Mouse (Mus musculus) left cerebral cortex, adult 11 months (tissue): ENCODE data around the gene Wwox.

Source experiments
- DNase-seq: peaks from one replicate; pipeline ENCODE4 v3.0.0; 2022; ENCODE audit warnings: low spot score

The Wwox gene

DNA sequence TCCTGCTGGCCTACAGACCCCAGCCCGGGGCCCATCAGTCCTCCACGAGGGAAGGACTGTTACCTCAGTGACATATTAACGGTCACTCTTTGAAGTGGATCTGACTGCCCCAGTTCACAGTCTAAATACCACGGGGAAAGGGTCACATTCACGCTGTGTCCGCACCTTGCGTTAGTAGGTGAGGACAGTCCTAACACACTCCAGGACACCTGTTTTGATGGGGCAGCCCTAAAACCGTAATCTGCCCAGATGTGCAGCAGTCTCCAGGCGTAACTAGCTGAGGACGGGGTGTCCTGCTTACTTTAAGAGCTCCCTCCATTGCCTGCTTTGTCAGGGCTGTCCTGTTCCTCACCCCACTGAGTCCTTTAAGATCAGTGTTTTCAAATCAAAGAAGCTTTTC is 160.1 kb downstream of the Wwox start:
- no peak for DNase-seq

DNA sequence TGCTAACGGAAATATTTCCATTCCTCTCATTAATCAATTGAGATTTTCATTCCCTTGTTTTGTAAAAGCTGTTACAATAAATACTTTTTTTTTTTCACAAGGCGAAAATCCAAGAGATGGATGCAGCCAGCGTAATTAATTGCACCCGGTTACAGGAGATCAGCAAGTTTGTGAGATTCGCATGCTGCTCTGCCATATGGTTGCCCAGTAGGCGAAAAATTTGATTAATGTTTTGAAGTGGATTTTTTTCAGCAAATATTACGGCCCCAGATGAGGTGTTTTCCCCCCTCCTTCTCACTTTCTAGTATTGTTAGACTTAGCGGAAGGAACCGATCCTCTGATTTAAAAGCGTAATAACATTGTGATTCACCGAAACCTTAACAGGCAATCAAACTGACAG is 160.7 kb downstream of the Wwox start:
- DNase-seq: no peak

DNA sequence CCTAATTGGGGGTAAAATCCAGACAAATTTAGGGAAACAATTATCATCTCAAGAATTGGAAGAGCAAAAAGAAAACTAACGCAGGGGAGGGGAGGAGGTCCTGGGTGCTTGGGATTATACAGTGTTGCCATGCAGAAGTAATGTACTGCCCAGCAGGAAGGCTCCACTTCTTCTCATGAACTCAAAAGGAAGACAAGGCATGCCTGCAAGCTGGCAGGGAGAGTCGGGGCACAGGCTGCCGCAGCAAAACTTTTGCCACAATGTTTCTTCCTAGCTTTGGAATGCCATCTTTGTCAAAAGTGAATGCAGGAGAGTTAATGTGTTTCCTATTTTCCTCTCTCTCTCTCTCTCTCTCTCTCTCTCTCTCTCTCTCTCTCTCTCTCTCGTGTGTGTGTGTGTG is 163.6 kb downstream of the Wwox start:
- DNase-seq: no peak

DNA sequence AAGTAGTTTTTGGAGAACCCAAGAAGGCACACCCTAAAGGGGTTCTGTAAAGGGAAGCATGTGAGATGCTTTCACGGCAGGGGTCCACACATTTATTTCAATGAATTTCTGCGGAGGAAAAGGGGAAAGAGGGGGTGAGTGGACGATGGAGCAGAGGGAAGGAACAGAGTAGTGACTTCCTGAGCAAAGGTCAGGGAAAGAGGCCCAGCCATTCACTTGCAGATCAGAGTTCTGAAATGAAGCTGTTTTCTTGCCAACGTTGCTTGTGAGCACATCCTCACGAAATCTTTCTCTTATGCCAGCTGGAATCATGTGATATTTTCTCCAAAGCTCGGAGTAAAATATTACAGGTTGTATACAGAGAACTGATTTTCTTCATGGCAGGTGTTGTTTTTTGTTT is 164.1 kb downstream of the Wwox start:
- no peak for DNase-seq

DNA sequence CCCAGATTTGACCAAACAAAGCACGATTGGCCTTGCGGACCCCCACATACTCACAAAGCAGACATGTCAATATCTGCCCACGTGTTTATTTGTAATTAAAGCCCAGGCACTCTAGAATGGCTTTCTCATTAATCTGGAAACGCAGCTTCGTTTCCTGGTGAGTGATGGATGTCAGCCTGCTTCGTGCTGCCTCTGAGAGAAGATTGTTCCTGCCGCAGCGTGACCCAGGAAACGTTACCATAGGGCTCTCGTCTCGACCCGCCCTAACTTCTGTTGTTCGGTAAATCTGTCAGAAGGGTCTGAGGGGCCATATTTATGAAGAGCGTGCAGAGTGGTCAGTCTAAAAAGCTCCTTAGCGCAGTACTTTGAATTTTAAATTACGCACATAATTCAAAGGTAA is 164.9 kb downstream of the Wwox start:
- no peak for DNase-seq

DNA sequence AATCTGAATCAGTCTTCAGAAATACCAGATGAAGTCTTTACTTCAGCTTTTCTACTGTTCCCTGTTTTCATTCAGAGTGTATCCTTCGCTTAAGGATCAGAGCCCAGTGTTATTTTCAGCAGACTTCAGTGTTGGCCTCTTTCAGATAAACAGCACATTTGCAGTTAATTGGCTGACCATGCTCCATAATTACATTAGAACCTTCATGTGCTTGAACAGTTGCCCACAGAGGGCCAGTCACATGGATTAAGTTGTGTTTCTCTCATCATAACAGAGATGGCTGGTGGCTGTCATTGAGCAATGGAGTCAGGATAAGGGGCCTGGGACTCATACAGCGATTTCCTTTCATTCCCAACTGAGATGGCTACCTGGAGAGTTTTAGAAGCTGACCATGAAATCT is 166.2 kb downstream of the Wwox start:
- no peak for DNase-seq

DNA sequence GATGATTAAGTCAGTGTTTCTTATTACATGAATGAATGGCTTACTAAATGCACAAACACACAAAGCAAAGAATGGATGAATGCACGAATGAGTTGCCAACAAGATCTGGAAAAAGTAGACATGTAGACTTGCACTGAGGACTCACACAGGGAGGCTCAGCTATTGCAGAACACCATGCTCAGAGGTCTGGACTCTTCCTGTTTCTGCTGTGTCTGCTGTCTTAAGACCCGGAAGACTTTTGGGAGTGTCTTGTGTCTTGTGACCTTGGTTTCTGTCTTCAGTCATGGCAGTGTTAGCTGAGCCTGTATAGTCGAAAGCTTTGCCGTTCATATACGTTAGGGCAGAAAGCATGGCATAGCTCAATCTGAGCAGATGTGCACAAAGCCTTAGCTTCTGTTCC is 169.9 kb downstream of the Wwox start:
- DNase-seq: no peak

DNA sequence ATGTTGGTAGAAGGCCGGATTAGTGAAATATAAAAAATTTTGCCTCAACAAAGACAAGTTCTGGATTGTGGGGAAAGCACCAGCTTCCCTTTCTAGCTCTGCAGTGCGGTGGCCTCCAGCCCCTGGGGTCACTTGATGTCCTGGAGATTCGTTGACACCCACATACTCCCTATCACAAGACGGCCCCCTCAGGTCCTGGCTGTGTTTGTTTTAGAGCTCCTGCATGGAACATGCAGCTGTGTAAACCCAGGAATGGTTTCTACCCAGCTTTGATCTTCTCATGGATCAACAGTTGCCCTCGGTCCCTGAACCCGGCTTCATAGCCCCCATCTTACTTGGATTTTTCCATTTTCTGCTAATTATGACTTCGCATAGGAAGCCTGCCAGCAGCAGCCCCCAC is 171.6 kb downstream of the Wwox start:
- no peak for DNase-seq

DNA sequence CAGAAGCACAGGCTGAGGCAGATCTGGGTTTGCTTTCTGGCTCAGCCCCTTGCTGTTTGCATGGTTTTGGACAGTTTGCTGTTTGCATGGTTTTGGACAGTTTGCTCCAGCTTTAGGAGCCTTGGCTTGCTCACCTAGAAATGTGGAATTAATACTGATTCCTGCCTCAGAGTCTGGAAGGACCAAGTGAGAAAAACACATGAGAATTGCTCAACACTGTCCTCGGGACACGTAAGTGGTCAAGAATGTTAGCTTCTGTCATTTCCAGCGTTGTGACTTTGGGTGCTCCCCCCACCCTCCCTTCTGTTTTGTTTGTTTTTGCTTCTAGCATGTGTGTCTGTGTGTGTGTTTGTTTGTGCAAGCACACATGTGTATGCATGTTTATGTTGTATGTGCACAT is 172.6 kb downstream of the Wwox start:
- DNase-seq: no peak

DNA sequence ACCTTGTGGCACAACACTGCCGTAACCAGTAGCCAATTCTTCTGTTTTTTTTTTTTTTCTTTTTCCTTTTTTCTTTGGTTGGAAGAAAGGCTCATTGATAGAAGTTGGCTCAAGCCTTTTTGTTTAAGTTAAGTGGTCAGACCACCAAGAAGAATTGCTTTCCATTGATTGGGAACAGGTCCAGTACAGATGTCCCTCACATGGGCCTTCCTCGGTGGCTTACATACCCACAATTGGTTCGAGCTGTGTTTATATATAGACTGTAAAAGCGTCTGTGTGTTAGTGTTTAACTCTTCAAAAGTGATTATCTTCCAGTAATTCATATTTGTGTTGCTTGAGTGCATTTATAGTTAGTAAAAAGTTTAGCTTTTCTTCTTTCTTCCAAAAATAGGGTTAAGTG is 176.0 kb downstream of the Wwox start:
- no peak for DNase-seq

DNA sequence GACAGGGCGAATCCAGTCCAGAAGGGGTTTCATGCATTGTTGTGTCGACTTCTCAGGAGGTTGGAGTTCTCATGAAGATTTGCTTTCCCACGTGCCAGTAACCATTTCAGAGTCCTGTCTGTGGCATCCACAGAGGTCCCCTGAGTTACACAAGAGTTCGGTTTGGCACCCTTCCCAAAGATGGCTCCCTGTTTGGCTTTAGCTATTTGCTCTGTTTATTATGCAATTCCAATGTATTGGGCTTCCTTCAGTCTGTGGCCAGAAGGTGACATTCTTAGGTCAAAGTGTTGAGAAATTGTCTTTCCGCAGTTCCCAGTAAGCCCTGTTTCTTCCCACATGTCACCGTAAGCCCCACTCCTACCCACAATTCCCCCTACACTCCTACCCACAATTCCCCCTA is 176.5 kb downstream of the Wwox start:
- no peak for DNase-seq

DNA sequence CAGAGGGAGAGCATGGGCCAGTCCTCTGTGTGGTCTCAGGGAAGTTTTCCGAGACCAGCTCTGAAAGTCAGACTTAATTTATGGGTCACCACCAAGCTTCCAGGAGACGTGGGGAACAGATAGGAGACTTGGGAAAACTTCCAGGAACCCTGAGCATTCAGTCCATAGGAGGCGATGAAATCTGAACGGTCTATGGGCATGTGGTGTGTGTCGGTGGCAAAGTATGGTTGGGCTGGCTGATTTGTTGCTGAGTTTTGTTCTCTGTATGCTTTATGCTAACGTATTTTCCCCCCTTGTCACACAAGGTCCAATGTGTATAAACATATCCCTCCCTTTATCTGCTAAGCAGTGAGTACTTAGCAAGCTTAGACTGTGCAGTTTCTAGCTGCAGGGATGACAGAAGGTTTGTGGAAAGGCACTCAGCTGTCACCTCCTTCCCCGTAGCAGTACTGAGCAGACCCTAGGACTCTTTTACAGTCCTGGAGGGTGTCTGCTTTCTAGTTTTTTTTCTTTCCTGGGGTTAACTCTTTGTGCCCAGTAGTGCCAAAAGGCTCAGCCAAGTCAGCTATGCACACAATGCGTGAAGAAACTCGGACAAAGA is 179.6 kb downstream of the Wwox start:
- no peak for DNase-seq

DNA sequence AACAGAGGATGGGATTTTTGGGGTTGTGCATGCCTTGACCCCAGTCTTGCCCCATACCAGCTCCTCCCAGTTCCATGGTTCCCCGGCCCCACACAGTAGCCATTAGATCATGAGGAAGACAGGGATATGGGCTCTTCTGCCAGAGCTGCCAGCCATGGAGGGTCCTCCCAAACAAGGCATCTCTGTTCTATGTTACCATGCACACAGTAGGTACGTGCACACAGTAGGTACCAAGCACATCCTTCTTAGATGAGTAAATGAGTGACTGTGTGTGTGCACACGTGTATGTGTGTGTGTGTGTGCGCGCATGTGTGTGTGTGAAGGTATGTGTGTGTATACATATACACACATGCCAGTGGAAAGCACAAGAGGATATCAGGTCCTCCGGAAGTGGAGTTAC is 185.9 kb downstream of the Wwox start:
- DNase-seq: no peak

DNA sequence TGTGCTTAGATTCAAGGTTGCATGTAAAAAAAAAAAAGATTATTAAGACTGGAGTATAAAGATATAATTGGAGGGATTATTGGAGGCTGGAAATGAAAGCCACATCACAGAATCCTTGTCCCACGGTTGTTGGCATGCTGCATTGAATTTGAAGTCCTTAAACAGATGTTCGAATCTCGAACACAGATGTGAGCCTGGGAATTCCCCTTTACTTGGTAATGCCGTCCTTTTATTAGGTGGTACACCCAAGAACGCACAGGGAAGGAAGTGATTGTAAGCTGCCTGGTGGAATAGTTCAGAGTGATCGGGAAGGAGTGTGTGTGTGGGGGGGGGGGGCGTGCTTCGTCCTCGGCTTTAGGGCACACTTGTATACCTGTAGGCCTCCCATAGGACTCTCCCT is 187.4 kb downstream of the Wwox start:
- DNase-seq: no peak

DNA sequence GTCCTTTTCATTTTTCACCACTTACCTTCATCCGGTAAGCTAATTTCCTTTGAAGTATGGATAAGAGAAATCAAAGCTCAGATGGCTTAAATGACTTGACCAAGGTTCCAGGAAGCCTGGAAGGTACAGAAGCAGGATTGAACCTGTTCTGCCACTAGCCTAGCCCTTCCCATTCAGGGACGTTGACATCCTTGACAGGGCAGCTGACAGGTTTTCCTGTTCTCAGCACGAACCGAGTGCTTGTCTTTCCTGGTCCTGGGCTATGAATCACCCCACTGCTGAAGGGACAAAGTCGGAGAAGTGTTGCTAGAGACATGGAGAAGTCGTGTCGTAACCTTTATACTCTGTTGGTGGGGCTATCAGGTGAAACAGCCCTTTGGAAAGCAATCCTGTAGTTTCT is 190.3 kb downstream of the Wwox start:
- no peak for DNase-seq

DNA sequence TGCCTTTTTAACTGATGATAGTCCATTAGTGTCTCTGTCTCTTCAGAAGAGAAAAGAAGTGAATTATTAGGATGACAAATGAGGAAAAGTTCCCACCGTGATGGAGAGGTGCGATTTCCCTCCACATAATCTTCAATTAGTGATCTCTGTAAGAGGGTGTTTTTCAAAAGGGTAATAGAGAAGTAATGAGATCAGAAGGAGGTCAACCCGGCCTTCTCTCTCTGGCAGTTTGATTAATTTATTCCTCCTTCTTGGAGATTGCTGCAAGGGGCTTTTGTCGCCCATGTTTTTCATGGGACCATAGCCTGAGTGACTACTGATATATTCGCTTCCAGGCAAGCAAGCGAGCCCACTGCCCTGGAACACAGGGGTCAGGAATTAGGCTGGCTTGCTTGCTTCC is 191.6 kb downstream of the Wwox start:
- DNase-seq: no peak

DNA sequence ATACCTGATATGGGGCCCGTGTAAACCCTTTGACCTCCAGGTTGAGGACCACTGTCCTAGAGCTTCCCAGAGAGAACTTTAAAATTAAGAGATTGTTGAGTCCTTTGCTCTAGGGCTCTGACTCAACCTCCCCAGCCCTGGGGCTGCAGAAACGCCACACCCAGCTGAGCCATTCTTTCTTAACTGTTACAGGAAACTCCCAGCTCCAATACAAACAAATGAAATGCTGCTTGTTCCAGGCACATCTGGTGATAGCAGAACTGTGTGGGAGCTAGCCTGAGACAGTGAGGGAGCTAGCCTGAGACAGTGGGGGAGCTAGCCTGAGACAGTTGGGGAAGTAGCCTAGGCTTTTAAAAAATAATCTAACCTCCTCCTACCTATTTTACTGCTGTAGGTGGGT is 194.7 kb downstream of the Wwox start:
- DNase-seq: no peak

DNA sequence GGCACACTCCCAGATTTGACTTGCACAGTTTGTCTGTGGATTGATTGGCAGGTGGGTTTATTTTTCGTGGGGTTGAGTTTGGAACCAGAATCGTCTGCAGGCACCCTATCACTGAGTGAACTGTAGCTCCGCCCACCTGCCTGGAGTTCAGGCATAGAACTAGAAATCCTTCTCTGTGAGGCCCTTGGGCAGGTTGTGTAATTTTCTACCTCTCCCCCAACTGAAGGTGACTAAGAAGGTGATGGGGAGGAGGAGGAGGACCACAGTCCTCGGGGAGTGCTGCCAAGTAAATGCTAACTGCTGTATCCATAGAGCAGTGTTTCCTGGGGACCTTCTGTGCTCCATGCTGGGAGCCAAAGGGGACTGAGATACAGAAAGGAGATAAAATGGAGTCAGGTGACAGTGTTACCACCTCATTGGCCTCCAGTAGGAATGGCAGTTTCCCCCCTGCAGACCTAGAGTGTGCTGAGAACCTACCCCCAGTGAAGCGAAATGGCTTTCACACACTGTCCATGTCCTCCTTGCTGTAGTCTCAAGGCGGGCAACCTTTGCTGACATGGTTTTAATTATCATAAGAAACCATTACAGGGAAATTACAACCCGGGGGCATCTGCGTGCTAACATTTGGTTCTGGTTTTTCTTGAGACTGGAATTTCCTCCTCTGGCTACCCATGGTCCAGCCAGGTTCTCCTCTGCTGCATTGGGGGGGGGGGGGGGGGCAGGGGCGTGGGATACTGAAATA is 195.4 kb downstream of the Wwox start:
- DNase-seq: no peak

DNA sequence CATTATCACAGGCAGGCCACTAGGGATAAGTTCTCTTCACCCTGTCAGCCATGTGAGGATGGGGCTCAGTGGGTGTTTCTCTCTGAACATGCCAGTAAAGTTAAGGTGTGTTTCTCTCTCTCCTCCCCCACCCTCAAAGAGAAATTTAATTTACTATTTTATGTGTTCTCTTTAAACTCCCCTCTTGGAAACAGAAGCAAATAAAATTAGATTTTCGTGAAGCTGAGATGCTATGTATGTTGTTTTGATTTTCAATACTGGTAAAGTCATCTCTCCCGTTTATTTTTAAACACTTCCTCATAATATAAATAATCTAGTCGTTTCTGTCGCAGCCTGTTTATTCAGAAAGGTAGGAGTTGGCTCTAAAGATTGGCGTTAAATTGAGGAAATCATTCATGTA is 196.9 kb downstream of the Wwox start:
- DNase-seq: no peak

DNA sequence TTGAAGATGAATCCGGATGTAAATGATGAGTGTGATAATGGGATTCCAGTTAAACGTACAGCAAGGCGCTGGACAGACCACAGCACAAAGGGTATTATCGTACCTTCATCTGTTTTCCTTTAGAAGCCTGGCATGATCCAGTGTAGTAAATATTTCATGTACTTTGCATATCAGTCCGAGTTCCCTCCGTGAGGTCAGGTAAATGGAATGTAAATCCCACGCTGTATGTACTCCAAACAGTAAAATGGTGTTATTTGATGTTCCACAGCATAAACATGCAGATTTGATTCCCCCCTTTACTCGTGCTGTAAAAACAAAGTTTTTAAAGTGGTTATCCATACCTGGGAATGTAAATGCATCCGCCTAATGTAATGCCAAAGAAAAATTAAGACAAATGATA is 202.4 kb downstream of the Wwox start:
- DNase-seq: no peak

DNA sequence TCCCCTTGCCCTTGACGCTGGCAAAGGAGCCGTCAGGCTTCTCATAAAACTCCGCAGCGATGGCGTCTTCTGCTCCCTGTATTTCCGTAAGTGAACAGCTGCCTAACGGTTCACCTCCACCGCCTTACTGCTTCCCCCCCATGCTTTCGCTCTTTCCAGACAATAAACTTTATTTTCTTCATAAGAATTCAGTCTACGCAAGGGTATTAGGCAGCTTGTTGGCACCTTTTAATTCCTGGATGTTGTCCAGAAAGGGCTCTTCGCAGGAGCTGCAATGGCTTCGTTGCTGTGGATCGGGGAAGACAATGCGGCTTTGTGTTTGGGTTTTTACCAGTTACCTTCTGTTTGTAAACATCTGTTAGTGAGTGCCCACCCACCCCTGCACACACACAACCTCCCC is 211.3 kb downstream of the Wwox start:
- DNase-seq: no peak

DNA sequence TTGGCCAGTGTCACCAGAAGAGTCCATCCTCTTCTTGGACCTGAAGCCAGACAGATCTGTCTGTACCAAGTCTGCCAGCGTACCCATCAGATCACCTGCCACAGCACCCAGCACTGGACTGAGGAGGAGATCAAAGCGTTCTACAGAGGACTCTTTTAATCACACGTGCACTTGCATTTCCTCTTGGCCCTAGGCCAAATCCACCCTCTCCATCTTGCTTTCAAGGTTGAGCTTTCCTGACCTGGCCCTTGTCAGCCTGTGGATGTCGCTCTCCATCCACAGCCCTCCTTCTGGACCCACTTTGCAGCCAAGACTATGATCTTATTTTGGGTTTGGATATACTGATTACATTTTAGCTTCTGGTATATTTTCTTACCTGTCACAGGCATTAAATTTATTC is 218.3 kb downstream of the Wwox start:
- no peak for DNase-seq

DNA sequence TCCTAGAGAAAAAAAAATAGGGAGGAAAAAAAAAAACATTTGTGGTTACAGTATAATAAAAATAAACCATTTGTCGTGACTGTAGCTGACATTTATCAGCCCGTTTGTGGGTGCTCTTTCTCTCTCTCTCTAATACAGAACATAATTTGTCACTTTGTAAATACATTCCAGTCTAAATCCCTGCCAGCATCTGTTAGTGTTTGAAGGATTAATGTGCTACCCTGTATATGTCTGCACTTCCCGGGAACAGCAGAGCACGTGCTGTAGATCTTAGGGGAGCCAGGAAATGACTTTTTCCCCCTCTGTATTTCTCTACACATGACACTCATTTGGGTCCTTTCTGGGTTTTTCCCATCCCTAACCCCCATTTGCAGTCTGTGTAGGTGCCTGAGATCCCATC is 219.0 kb downstream of the Wwox start:
- DNase-seq: no peak

DNA sequence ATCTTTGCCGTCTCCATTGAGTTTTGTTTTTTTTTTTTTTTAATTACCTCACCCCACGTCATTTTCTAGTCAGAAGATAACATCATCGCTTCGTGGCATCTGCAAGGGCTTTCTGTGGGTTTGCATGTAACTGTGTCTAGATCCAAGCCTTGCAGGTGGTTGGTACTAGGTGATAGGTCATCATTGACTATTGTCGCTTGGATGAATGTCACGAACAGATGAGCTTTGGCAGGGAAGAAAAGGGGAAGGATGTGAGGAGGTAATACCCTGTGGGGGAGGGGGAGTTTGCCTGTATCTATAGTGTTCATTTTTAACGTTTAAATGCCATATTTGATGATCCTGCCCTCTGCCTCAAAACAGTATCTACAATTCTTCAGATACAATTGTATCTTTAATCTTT is 223.6 kb downstream of the Wwox start:
- no peak for DNase-seq
